Mouse (Mus musculus) erythroblast, adult 5-6 weeks (primary cell): ENCODE results near the gene Stk32c. TPM values are rescaled to one million over a fixed set of nuclear protein-coding genes. Genes with fewer than 3 reads are reported as not detected.

Experiments used
- ATAC-seq: replicated peaks from 2 replicates; pipeline ENCODE4 v1.8.0; 2016; ENCODE audit warnings: moderate number of reproducible peaks, mild to moderate bottlenecking, moderate TSS enrichment, inconsistent platforms; ENCODE audit not compliant: poor library complexity, low FRiP score, severe bottlenecking
- total RNA-seq, 2 experiments: library from RNA; stranded (forward) in 1 of 2; stranded (reverse) in 1 of 2; fragments of 150-400 nt in 1 of 2; fragments of 200-764, 138-1000 nt in 1 of 2; gene quantifications; 2 replicates each; pipeline versions ENCODE4 v1.2.3 to v1.2.4; 2015 to 2017; ENCODE audit warnings: low replicate concordance in 2 of 2

Stk32c gene
- total RNA-seq, 2 experiments from 2014 or later, result not detected

- ATAC-seq, result no peak
Observed at GRCm38 (mm10) chr7:139079141-139079540, 134.0 kb downstream of the Stk32c start.

GRCm38 (mm10) chr7:139078181-139078580 lies 134.9 kb downstream of the Stk32c start:
- no peak for ATAC-seq

- ATAC-seq, result no peak
Observed at GRCm38 (mm10) chr7:139077283-139077682, 135.8 kb downstream of the Stk32c start.

GRCm38 (mm10) chr7:139075054-139075794 lies 137.9 kb downstream of the Stk32c start:
- no peak for ATAC-seq

GRCm38 (mm10) chr7:139074189-139074588 lies 138.9 kb downstream of the Stk32c start:
- no peak for ATAC-seq

GRCm38 (mm10) chr7:139068182-139068623 lies 144.9 kb downstream of the Stk32c start:
- no peak for ATAC-seq

GRCm38 (mm10) chr7:139063406-139063805 lies 149.7 kb downstream of the Stk32c start:
- no peak for ATAC-seq

Other genes starting within 250 kb of the Stk32c start
- gene Dpysl4, start 127.3 kb downstream of the Stk32c start, total RNA-seq (2015; ENCODE audit: low replicate concordance), result not detected in 2 replicates
- not detected in 2 replicates for gene Dpysl4, start 127.3 kb downstream of the Stk32c start, total RNA-seq (2017; ENCODE audit: low replicate concordance)
- 2.9 TPM in 1 of 2 replicates, not detected in the other for gene Lrrc27, start 319 bp downstream of the Stk32c start, total RNA-seq (2015; ENCODE audit: low replicate concordance)
- 0.94 TPM in 1 of 2 replicates, not detected in the other for gene Lrrc27, start 319 bp downstream of the Stk32c start, total RNA-seq (2017; ENCODE audit: low replicate concordance)
- gene Pwwp2b, start 35.2 kb upstream of the Stk32c start, total RNA-seq (2015; ENCODE audit: low replicate concordance), result 0.42 and 2.7 TPM in 2 replicates
- 0.42 TPM in 1 of 2 replicates, not detected in the other for gene Pwwp2b, start 35.2 kb upstream of the Stk32c start, total RNA-seq (2017; ENCODE audit: low replicate concordance)
- gene Inpp5a, start 175.8 kb upstream of the Stk32c start, total RNA-seq (2015; ENCODE audit: low replicate concordance), result 3.1 and 4.4 TPM in 2 replicates
- 3.1 and 6.9 TPM in 2 replicates for gene Inpp5a, start 175.8 kb upstream of the Stk32c start, total RNA-seq (2017; ENCODE audit: low replicate concordance)